Mouse (Mus musculus) CH12.LX (cell line): ENCODE measurements around the gene Rps18. TPM values are rescaled to one million over a fixed set of nuclear protein-coding genes. Genes with fewer than 3 reads are reported as not detected.
A peak's percentile ranks its signal among the peaks of the same experiment; 100 is the strongest.

ENCODE experiments used
- DNase-seq: peaks from one replicate; pipeline ENCODE4 v3.0.0-alpha.2; 2013; ENCODE audit errors: extremely low read depth
- H3K27ac ChIP-seq: 2 replicates; pipeline ENCODE4 v1.5.1; 2012; ENCODE audit warnings: low read depth, mild to moderate bottlenecking, control low read depth, moderate library complexity; ENCODE audit not compliant: insufficient read depth
- H3K27me3 ChIP-seq: replicated peaks from 2 replicates; pipeline ENCODE3; 2012; ENCODE audit warnings: inconsistent platforms
- H3K36me3 ChIP-seq, 2 experiments: replicated peaks in 1 of 2; 2 replicates each; pipeline versions ENCODE3 to v1.6.1; 2012; ENCODE audit warnings: inconsistent platforms in 1 of 2, low read length in 1 of 2, mild to moderate bottlenecking in 1 of 2, mixed read lengths in 1 of 2, moderate library complexity in 1 of 2; ENCODE audit not compliant: control insufficient read depth in 1 of 2, insufficient read depth in 1 of 2
- H3K4me1 ChIP-seq, 2 experiments: 2 replicates each; pipeline ENCODE4 v1.6.1; 2012; ENCODE audit warnings: inconsistent platforms in 1 of 2, moderate library complexity in 1 of 2; ENCODE audit not compliant: insufficient read depth in 2 of 2, control insufficient read depth in 1 of 2
- H3K4me2 ChIP-seq: 2 replicates; pipeline ENCODE4 v1.6.1; 2012; ENCODE audit warnings: low read depth, mild to moderate bottlenecking, control low read depth; ENCODE audit not compliant: poor library complexity, insufficient read depth, severe bottlenecking
- H3K4me3 ChIP-seq, 3 experiments: fragments of 150-350 bp in 1 of 3; sonication (generic) in 1 of 3; replicated peaks in 1 of 3; 2 replicates each; pipeline versions ENCODE3 to v1.5.1; 2011 to 2012; ENCODE audit warnings: low read depth in 2 of 3, low read length in 2 of 3, mild to moderate bottlenecking in 2 of 3, moderate library complexity in 2 of 3, control low read depth in 1 of 3, improper control_type of control experiment in 1 of 3, inconsistent platforms in 1 of 3, mixed read lengths in 1 of 3; ENCODE audit not compliant: poor library complexity in 1 of 3
- H3K79me2 ChIP-seq: replicated peaks from 2 replicates; pipeline ENCODE4 v1.6.1; 2012; ENCODE audit warnings: mild to moderate bottlenecking, moderate library complexity; ENCODE audit not compliant: control insufficient read depth, poor library complexity, insufficient read depth, severe bottlenecking; ENCODE audit errors: extremely low read depth
- H3K9ac ChIP-seq: 2 replicates; pipeline ENCODE4 v1.6.1; 2012; ENCODE audit warnings: low read depth, mild to moderate bottlenecking, control low read depth, moderate library complexity; ENCODE audit not compliant: insufficient read depth
- H3K9me3 ChIP-seq: replicated peaks from 2 replicates; pipeline ENCODE3; 2012; ENCODE audit warnings: low read length, inconsistent platforms, mixed read lengths
- BHLHE40 ChIP-seq: IDR thresholded peaks from 2 replicates; pipeline ENCODE4 v1.6.1; 2011; ENCODE audit warnings: mild to moderate bottlenecking, low read depth, low read length, improper control_type of control experiment
- CHD1 ChIP-seq: IDR thresholded peaks from 2 replicates; pipeline ENCODE4 v1.6.1; 2012; ENCODE audit warnings: low read depth, low read length, improper control_type of control experiment, inconsistent platforms
- CHD2 ChIP-seq: IDR thresholded peaks from 2 replicates; pipeline ENCODE4 v1.6.1; 2011; ENCODE audit warnings: low read length, improper control_type of control experiment
- CTCF ChIP-seq, 2 experiments: IDR thresholded peaks in 1 of 2; conservative IDR thresholded peaks in 1 of 2; 2 replicates each; pipeline ENCODE4 v1.5.1; 2011 to 2012; ENCODE audit warnings: low read depth in 2 of 2, low read length in 2 of 2, improper control_type of control experiment in 1 of 2, inconsistent platforms in 1 of 2, mild to moderate bottlenecking in 1 of 2, moderate library complexity in 1 of 2
- E2F4 ChIP-seq: IDR thresholded peaks from 2 replicates; pipeline ENCODE4 v1.6.1; 2011; ENCODE audit warnings: low read depth, low read length, improper control_type of control experiment; ENCODE audit not compliant: insufficient replicate concordance
- ELF1 ChIP-seq: IDR thresholded peaks from 2 replicates; pipeline ENCODE4 v1.6.1; 2014; ENCODE audit warnings: low read depth, mild to moderate bottlenecking, inconsistent platforms, low read length, improper control_type of control experiment
- EP300 ChIP-seq: IDR thresholded peaks from 2 replicates; pipeline ENCODE4 v1.6.1; 2011; ENCODE audit warnings: low read length, improper control_type of control experiment
- ETS1 ChIP-seq: conservative IDR thresholded peaks from 2 replicates; pipeline ENCODE4 v1.6.1; 2012; ENCODE audit warnings: low read depth, mild to moderate bottlenecking, inconsistent platforms, low read length, improper control_type of control experiment, moderate library complexity
- GABPA ChIP-seq: IDR thresholded peaks from 2 replicates; pipeline ENCODE4 v1.6.1; 2012; ENCODE audit warnings: low read depth, low read length, improper control_type of control experiment, inconsistent platforms; ENCODE audit not compliant: insufficient replicate concordance
- HCFC1 ChIP-seq: IDR thresholded peaks from 2 replicates; pipeline ENCODE4 v1.6.1; 2012; ENCODE audit warnings: low read depth, mild to moderate bottlenecking, inconsistent platforms, low read length, improper control_type of control experiment
- IRF4 ChIP-seq: IDR thresholded peaks from 2 replicates; pipeline ENCODE4 v1.6.1; 2014; ENCODE audit warnings: low read depth, mild to moderate bottlenecking, inconsistent platforms, low read length, improper control_type of control experiment
- JUN ChIP-seq: IDR thresholded peaks from 2 replicates; pipeline ENCODE4 v1.6.1; 2011; ENCODE audit warnings: low read depth, mild to moderate bottlenecking, low read length, improper control_type of control experiment, moderate library complexity; ENCODE audit not compliant: insufficient read depth
- JUND ChIP-seq: conservative IDR thresholded peaks from 2 replicates; pipeline ENCODE4 v1.6.1; 2011; ENCODE audit warnings: low read depth, low read length, improper control_type of control experiment
- KAT2A ChIP-seq: IDR thresholded peaks from 2 replicates; pipeline ENCODE4 v1.6.1; 2012; ENCODE audit warnings: low read length, improper control_type of control experiment, inconsistent platforms; ENCODE audit not compliant: insufficient replicate concordance
- MAFK ChIP-seq: IDR thresholded peaks from 2 replicates; pipeline ENCODE4 v1.6.1; 2011; ENCODE audit warnings: low read length, improper control_type of control experiment; ENCODE audit not compliant: insufficient replicate concordance
- MAX ChIP-seq: IDR thresholded peaks from 2 replicates; pipeline ENCODE4 v1.6.1; 2011; ENCODE audit warnings: low read length, improper control_type of control experiment
- MAZ ChIP-seq: IDR thresholded peaks from 2 replicates; pipeline ENCODE4 v1.6.1; 2012; ENCODE audit warnings: low read depth, mild to moderate bottlenecking, inconsistent platforms, low read length, improper control_type of control experiment, moderate library complexity
- MEF2A ChIP-seq: IDR thresholded peaks from 2 replicates; pipeline ENCODE4 v1.6.1; 2014; ENCODE audit warnings: low read depth, mild to moderate bottlenecking, inconsistent platforms, low read length, improper control_type of control experiment, borderline replicate concordance
- MXI1 ChIP-seq: IDR thresholded peaks from 2 replicates; pipeline ENCODE4 v1.6.1; 2011; ENCODE audit warnings: mild to moderate bottlenecking, low read depth, low read length, improper control_type of control experiment
- MYC ChIP-seq: IDR thresholded peaks from 2 replicates; pipeline ENCODE4 v1.6.1; 2011; ENCODE audit warnings: low read depth, mild to moderate bottlenecking, improper control_type of control experiment, low read length
- NELFE ChIP-seq: IDR thresholded peaks from 2 replicates; pipeline ENCODE4 v1.6.1; 2011; ENCODE audit warnings: low read depth, low read length, improper control_type of control experiment
- NRF1 ChIP-seq: IDR thresholded peaks from 2 replicates; pipeline ENCODE4 v1.6.1; 2014; ENCODE audit warnings: low read depth, mild to moderate bottlenecking, inconsistent platforms, low read length, improper control_type of control experiment, moderate library complexity
- PAX5 ChIP-seq: IDR thresholded peaks from 2 replicates; pipeline ENCODE4 v1.6.1; 2012; ENCODE audit warnings: low read length, inconsistent platforms, mixed read lengths
- POLR2A ChIP-seq: IDR thresholded peaks from 2 replicates; pipeline ENCODE4 v1.6.1; 2011; ENCODE audit warnings: low read depth, mild to moderate bottlenecking, improper control_type of control experiment, low read length
- POLR2AphosphoS2 ChIP-seq: IDR thresholded peaks from 2 replicates; pipeline ENCODE4 v1.6.1; 2011; ENCODE audit warnings: low read depth, low read length, improper control_type of control experiment
- RAD21 ChIP-seq: IDR thresholded peaks from 2 replicates; pipeline ENCODE4 v1.6.1; 2011; ENCODE audit warnings: low read depth, mild to moderate bottlenecking, low read length, improper control_type of control experiment, moderate library complexity
- RCOR1 ChIP-seq: conservative IDR thresholded peaks from 2 replicates; pipeline ENCODE4 v1.6.1; 2012; ENCODE audit warnings: low read depth, mild to moderate bottlenecking, inconsistent platforms, low read length, improper control_type of control experiment
- SIN3A ChIP-seq: IDR thresholded peaks from 2 replicates; pipeline ENCODE4 v1.6.1; 2012; ENCODE audit warnings: low read length, improper control_type of control experiment, inconsistent platforms
- SMC3 ChIP-seq: IDR thresholded peaks from 2 replicates; pipeline ENCODE4 v1.6.1; 2011; ENCODE audit warnings: low read depth, low read length, improper control_type of control experiment
- TBP ChIP-seq: conservative IDR thresholded peaks from 2 replicates; pipeline ENCODE4 v1.6.1; 2011; ENCODE audit warnings: low read depth, low read length, improper control_type of control experiment
- TCF12 ChIP-seq: IDR thresholded peaks from 2 replicates; pipeline ENCODE4 v1.6.1; 2014; ENCODE audit warnings: low read depth, mild to moderate bottlenecking, inconsistent platforms, low read length, improper control_type of control experiment
- USF1 ChIP-seq: IDR thresholded peaks from 2 replicates; pipeline ENCODE4 v1.6.1; 2014; ENCODE audit warnings: low read depth, mild to moderate bottlenecking, inconsistent platforms, low read length, improper control_type of control experiment
- USF2 ChIP-seq: conservative IDR thresholded peaks from 2 replicates; pipeline ENCODE4 v1.6.1; 2011; ENCODE audit warnings: low read depth, low read length, improper control_type of control experiment
- ZC3H11A ChIP-seq: IDR thresholded peaks from 2 replicates; pipeline ENCODE4 v1.6.1; 2012; ENCODE audit warnings: low read depth, mild to moderate bottlenecking, inconsistent platforms, low read length, improper control_type of control experiment
- ZKSCAN1 ChIP-seq: IDR thresholded peaks from 2 replicates; pipeline ENCODE4 v1.6.1; 2012; ENCODE audit warnings: low read depth, inconsistent platforms, low read length, improper control_type of control experiment, borderline replicate concordance
- ZMIZ1 ChIP-seq: IDR thresholded peaks from 2 replicates; pipeline ENCODE4 v1.6.1; 2012; ENCODE audit warnings: low read depth, mild to moderate bottlenecking, inconsistent platforms, low read length, improper control_type of control experiment
- ZNF384 ChIP-seq: IDR thresholded peaks from 2 replicates; pipeline ENCODE4 v1.6.1; 2012; ENCODE audit warnings: low read depth, low read length, improper control_type of control experiment, inconsistent platforms
- dilution Hi-C: fragments of 300-500 bp; cut with MboI; formaldehyde crosslinking; loops from 2 replicates; pipeline ENCODE4 v1.14.3; 2020; ENCODE audit warnings: low sequenced_read_pairs; ENCODE audit not compliant: extremely low pct_unique_long_range_greater_than_20kb, extremely low pct_ligation_motif_present
- in situ Hi-C: fragments of 300-500 bp; cut with MboI; formaldehyde crosslinking; loops from 3 replicates; pipeline ENCODE4 v1.14.3; 2019; ENCODE audit warnings: low sequenced_read_pairs, low pct_ligation_motif_present, low pct_unique_long_range_greater_than_20kb, mixed read lengths
- polyA plus RNA-seq: library from polyadenylated mRNA; unstranded; fragments of >175 nt; gene quantifications from 2 replicates; pipeline ENCODE4 v1.2.1, GENCODE M21; 2012; ENCODE audit warnings: low read depth; ENCODE audit not compliant: insufficient read length
- total RNA-seq, 2 experiments: library from RNA; depleted of rRNA; stranded (reverse); fragments of 300-350 nt in 1 of 2; fragments of >200 nt in 1 of 2; gene quantifications; 2 replicates each; pipeline ENCODE4 v1.2.3; 2012 to 2014

Gene Rps18
- total and polyA plus RNA-seq, 3 experiments = 246 to 991 (median 302) TPM

GRCm38 (mm10) chr17:33951021-33951946 is 4.5 kb downstream of the Rps18 start, which contains the start of gene B3galt4:
B3galt4 (minus strand) TSS chr17:33951488.
- dilution Hi-C loops = no loop called here
- Histone ChIP-seq H3K79me2 (peaks cover 23% of the 10 kb centered on the region), H3K4me1 (peaks cover 4 to 23% of the 10 kb centered on the region in 2 experiments; a peak in 2 of 4 replicates), H3K36me3 (peaks cover 64 to 80% of the 10 kb centered on the region in 2 experiments), H3K4me2 (peak within 1 kb of the TSS; percentile 59), H3K9ac (no peak within 1 kb of the TSS), H3K9me3 (no peaks in the 10 kb centered on the region), H3K4me3 (peak within 1 kb of the TSS; percentile 3 to 53 (median 16)), H3K27me3 (no peaks in the 10 kb centered on the region), H3K27ac (peak within 1 kb of the TSS; percentile 83)
- in situ Hi-C loops = no loop called here
- peak; percentile 83 for DNase-seq
- TF ChIP-seq USF2 (no peak), NELFE (0 out of 2 replicates have a peak, but pooled peaks have one; percentile 47), PAX5 (no peak), RAD21 (no peak), CHD2 (0 out of 2 replicates have a peak, but pooled peaks have one; percentile 79), POLR2A (peak; percentile 72), ZNF384 (no peak), MAZ (0 out of 2 replicates have a peak, but pooled peaks have one; percentile 54), BHLHE40 (0 out of 2 replicates have a peak, but pooled peaks have one; percentile 26), JUND (no peak), ELF1 (peak; percentile 78), ZMIZ1 (peak; percentile 77), MEF2A (peak; percentile 48; the same call in 1 of the 2 replicates), NRF1 (no peak), ZC3H11A (no peak), TBP (no peak), JUN (no peak), E2F4 (no peak), SIN3A (peak; percentile 40), ZKSCAN1 (no peak), POLR2AphosphoS2 (peak; percentile 97), USF1 (no peak), HCFC1 (peak; percentile 70), KAT2A (0 out of 2 replicates have a peak, but pooled peaks have one; percentile 31), MAX (peak; percentile 78; the same call in 1 of the 2 replicates), TCF12 (0 out of 2 replicates have a peak, but pooled peaks have one; percentile 20), MXI1 (peak; percentile 64; the same call in 1 of the 2 replicates), EP300 (no peak), ETS1 (no peak), CTCF (conservative IDR thresholded peaks at IDR 0.05 in 1 of 2, IDR thresholded peaks at IDR 0.05 in 1 of 2; ENCODE audit: low read depth in 2 of 2, low read length in 2 of 2) (no peak), SMC3 (no peak), GABPA (no peak), MYC (0 out of 2 replicates have a peak, but pooled peaks have one; percentile 27), IRF4 (no peak), MAFK (no peak), RCOR1 (no peak), CHD1 (no peak)
